Mouse (Mus musculus) retina, postnatal 1 day (tissue): ENCODE measurements around the gene 4931428F04Rik.

Source experiments
- DNase-seq: peaks from one replicate; pipeline ENCODE4 v3.0.0-alpha.2; 2012

4931428F04Rik gene

DNA sequence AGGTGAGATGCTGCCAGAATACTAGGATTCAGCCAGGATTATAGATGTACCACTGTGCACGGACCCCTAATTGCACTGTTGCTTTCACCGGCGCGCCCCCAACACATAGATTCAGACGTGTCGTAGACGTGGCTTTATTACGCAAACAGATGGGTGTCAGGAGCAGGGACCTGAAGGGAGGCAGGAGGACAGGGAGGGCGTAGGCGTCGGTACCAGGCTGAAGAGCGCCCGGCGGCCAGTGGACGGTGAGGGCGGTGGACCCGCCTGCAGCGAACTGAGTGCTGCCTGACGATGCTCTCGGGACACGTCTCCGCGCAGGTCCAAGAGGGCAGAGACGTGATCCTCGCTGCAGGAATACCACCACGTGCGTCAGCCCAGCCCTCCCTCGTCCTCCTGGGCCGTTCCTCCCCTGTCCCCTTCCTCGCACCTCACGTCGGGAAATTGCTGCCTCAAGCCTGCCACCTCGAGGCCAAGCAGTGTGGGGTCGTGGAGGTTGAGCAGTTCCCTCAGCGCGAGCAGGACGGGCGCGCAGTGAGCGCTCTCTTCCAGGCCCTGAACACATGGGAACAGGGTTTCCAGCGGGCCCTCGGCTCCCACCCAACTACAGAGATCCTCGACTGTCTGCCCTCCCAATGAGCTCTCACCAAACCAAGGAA lies at the start of gene 4931428F04Rik:
Gene 4931428F04Rik (minus strand): TSS at position 60 of the 656 bp plus-strand sequence.
- DNase-seq, result peak; percentile 82

DNA sequence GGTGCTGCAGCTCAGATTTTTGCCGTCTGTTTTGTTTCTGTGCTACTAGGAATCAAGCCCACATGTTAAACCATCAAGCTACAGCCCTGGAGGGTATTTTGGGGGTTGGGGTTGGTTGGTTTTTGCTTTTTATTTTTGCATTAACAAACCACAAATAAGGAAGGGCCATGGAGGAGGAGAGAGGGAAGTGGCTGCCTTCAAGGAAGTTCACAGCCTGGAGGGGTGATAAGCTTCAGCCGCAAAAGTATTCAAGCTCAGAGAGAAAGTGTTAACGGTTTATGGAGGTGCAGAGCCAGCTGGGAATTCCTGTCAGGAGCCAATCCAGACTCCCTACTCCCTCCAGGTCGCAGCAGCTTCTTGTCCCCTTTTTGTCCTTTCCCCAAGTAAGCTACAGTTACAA lies 49.3 kb upstream of the 4931428F04Rik start:
- no peak for DNase-seq

DNA sequence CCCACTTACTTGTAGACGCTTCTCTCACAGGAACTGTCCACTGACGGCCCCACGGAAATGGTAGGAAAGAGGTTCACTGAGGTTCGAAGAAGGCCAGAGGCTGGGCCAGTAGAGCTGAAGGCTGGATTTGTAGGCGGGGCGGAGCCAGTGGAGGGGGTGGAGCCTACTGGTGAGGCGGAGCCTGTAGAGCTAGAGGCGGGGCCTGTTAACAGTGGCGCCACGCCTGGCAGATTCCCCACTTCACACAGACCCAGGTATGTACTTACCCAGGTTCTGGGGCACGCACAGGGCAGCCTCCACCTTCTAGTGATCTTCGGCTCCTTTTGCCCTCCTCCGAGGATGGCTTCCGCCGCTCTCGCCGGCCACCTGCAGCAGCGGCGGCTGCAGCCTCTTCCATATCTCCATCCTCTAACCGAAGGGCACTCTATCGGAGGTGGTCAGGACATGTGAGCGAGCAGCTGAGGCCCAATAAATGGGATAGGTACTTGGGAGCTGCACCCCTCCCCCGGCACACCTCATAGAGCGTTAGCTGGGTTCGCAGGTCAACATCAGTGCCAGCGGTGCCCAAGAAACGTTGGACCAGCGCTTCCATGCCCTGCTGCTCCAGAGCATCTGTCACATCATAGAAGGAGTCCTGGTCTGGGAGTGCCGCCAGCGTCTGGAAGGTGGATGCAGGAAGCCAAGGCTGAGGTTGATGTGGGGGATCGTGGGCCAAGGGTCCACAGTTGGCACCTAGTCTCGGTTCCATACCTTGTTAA lies 46.9 kb upstream of the 4931428F04Rik start:
- no peak for DNase-seq

DNA sequence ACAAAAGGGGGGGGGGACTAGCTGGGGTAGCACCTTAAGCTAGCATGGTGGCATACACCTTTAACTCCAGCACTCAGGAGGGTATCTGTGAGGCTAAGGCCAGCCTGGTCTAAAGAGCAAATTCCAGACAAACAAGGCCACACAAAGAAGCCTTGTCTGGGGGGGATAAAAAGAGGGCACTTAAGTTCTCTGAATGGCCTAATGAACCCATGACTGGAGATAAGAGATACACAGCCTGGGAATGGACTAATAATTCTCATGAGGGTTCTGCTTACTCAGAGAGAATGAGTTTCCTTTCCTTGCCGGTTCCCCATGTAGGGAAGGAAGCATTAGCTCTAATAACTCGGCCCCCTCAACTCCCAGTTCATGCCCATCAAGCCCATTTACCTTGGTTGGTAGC lies 42.9 kb upstream of the 4931428F04Rik start:
- DNase-seq, result no peak

DNA sequence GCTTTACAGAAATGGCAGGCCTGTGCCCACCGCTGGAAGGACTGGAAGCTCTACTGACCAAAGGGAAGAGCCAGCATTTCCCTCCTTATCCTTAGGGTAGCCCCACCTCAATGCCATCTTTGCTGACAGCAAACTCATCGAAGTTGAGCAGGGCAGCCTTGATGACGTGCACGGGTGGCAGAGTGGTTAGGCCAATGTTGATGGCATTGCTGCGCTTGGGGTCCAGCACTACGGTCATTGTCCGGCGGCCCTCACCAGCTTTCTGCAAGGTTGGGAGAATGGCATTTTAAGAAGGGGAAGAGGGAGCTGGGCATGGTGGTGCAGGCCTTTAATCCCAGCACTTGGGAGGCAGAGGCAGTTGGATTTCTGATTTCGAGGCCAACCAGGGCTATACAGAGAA lies 42.3 kb upstream of the 4931428F04Rik start:
- no peak for DNase-seq

DNA sequence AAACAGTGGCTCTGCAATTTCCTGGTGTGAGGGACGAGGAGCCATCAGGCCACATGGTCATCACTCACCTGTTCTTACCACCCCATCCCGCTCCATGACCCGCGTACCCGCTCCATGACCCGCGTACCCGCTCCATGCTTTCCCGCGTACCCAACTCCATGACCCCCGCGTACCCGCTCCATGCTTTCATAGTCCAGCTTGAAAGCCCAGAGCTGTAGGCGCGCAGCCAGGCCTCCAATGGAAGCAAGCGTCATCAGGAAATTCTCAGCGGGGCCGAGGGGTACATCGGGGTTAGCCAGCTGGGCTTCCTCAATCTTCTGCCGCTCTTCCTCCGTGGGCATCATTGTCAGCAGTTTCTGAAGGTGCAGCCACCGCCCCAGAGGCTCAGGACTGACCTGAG lies 41.8 kb upstream of the 4931428F04Rik start:
- DNase-seq, result no peak

DNA sequence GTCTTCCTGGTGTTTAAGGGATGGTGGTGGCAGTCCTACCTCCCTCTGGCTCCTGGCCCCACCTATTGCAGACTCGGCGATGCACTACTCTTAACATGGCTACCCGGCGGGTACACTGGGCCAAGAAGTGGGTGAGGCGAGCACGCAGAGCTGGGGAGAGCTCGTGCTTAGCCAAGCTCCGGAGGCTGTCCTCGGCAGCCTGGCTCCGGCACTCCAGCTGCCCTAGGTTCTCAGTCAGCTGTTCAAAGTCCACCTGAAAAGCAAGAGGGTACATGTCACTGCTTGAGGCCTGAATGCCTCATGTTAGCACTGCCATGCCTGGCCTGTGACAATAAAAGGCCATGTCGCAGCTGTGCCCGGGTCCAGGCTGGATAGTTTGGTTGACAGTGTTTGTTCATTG lies 40.7 kb upstream of the 4931428F04Rik start:
- no peak for DNase-seq

DNA sequence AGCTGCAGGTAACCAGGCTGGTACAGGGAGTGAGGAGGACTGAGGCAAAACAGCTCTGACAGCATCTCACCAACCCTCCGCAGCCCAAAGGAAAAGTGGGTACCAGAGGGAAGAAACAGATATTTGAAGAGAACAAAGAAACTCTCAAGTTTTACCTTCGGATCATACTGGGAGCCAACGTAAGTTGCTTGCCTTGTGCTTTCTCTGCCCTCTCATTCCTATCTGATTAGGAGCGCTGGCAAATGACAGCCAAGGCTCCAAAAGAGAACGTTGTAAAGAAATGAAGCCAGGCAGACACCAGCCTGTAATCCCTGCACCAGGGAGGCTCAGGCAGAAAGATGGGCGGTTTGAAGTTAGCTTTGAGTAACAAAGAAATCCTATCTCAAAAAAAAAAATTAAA lies 37.3 kb upstream of the 4931428F04Rik start:
- no peak for DNase-seq

DNA sequence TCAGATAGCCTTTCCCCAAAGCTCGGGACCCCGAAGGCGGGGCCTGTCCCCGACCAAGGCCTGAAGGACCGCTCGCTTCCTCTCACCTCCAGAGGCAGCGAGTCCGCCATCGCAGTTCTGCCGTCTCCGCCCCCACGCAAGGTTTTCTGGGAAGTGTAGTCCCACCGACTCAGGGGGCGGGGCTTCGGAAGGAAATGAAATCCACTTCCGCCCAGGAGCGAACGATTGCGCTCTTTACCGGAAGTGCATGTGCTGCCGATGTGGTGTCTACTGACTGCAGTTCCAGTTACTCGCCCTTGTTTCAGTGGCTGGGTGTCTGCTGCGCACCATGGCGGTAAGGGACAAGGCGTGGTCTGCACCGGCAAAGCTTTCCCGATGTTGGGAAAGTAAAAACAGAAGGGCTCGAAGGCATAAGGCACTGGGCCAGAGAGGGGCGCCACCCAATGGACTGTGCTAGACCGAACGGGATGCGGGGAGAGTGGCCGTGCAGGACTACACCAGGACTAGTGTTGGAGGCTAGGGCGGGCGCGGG lies 36.5 kb upstream of the 4931428F04Rik start, which contains the start of the genes Lrrc29 and Tmem208:
Gene Lrrc29 (minus strand): TSS at position 138 of the 532 bp plus-strand sequence.
Gene Tmem208 (plus strand): TSS at position 214 of the 532 bp plus-strand sequence.
- DNase-seq, result peak; percentile 97

DNA sequence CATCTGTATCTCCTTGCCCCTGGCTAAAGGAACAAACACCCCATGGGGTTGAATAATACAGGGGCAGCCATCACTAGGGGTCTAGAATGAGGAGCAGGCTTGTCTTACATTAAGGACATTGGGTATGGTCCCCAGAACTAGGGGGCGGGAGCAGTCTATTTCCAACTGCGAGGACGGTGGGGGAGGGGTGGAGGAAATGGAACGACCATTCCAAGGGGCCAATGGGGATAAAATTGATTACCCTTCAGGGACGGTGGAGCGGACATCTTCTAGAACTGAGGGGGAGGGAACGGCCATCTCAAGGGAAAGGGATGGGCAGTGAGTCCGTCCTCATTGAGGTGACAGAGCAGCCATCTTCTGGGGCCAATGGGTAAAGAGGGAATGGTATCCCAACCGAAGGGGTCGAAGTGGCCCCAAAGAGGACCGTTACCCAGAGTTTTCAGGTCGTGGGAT lies 36.0 kb upstream of the 4931428F04Rik start:
- DNase-seq, result no peak

DNA sequence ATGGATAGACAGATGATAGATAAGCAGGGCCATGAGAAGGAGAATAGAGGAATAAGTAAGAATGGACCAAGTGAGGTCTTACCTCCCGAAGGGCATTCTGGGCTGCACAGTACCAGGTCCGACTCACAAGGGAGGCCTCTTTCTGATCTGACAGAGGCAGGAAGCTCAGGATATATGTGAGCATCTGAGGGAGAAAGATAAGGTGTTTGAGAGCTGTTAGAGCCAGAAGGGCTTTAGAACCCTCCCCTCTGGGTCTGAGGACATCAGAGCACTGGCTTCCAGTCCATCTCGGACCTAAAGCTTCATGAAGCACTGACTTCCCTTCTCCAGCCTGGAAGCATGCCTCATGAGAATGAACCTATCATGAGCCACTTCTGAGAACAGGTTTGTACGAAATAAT lies 33.5 kb upstream of the 4931428F04Rik start:
- DNase-seq, result no peak

DNA sequence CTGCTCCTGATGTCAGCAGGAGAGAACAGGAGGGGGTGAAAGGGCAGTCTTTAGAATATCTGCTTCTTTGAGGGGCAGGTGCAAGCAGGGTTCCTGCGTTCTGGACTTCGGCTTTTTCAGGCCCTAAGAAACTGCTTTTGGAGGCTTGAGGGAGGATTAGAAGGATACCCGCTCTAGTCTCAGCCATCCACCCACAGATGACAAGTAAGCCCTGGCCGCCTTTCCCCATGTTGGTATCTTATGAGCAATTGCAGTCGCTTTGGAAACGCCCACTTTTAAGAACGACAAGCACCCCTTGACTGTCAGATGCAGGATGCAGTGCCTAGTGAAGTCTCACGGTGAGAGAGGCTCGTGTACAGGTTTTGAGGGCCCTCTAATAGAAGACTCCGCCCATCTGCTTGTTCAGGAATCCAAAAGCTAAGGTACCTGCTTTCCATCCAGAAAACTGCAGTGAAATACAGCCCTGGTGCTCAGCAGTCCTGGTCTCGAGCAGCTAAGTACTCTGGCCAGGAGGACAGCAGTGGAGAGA lies 29.1 kb upstream of the 4931428F04Rik start:
- no peak for DNase-seq

DNA sequence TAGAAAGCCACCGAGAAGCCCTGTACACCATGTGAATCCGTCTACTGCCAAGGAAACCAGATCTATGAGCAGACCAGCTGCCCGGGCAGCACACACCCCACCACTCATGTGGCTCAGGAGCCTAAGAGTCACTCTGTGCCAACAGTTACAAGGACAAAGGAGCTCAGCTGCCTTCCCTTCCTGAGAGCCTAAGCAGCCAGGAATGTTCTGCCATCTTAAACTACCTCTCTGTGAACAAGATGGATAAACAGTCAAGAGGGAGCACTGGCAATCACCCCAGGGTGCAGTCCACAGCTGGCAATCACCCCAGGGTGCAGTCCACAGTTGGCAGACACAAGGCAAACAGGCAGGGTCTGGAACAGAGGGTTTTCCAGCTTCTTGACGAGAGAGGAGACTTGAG lies 28.3 kb upstream of the 4931428F04Rik start:
- no peak for DNase-seq

DNA sequence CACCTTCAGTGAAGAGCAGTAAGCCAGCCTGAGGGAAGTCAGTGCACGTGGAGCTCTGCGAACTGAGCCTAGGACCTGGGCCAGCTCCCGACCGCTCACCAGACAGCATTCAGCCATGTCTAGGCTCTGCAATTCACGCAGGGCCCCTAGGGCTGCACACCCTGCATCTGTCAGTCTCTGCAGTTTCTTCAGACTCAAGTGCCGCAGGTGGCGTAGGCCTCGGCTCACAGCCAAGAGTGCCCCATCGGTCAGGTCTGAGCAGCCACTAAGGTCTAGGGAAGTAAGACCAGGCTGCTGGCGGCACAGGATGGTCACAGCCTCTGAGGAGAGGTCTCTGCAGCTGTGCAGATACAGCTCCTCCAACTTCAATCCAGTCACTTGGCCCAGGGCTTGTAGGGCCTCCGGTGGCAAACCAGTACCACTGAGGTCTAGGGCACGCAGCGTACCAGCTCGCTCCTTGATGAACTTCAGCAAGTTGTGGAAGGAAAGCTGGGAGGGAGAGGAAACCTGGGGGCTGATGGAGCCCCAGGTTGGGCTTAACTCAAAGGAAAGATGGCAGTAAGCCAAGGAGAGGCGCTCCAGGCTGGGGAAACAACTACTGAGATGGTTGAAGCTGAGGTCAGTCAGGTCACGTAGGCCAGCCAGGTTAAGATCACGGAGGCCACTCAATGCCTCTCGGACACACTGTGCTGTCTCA lies 25.6 kb upstream of the 4931428F04Rik start:
- DNase-seq, result no peak

DNA sequence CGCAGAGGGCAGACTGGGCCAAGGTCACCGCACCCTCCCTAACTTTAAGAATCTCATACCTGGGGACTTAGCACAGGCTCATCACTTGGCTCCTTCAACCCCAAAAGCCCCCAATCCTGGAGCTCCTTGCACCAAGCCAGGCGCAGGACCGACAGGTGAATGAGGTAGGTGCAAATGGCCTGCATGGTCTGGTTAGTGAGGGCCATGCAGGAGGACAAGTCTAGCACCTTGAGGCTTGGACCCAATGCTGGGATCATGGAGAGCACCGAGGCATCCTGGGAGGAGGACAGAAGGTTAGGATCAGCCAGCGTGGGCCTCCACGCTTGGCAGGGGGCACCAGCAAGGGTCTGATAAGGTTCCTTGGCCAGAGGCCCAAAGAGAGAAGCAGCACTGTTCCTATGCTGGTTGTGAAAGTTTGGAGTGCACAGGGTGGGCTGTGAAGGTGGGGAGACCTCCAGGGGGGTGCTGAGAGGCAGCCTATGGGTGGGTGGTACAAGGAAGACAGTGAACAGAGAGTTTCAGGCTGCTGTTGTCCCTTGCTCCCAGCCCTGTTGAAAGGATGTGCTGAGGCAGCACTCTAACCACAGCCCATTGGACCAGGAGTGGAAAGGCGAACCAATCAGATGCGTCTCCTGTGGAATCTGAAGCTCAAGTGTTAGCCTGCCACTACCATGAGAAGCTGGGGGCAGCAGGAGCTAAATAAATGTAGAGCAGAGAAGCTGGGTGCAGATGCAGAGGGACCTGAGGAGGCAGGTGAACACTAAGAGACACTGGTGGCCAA lies 24.1 kb upstream of the 4931428F04Rik start:
- DNase-seq, result no peak

DNA sequence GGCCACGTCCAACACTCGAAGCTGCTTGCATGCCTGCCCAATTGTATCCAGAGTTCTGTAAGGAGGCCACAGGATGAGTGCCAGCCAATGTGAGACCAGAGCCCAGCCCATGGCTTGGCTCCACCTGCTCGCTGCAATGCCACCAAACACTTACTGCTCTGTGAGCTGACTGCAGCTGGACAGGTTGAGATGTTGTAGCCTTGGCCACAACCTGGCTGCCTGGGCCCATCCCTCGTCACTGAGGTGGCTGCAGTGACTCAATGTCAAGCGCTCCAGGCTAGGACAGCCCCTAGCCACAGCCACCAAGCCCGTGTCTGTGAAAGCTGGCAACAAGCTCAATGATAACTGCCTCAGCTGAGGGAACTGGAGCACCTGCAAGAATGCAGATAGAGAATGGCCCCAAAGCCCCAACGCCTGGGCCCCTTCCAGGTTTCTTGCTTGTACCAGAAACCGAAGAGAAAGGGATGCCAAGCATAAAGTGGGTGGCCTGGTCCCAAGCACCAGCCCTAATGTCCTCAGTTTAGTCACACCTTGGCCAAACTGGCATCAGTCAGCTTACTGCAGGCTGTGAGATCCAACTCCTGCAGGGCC lies 23.3 kb upstream of the 4931428F04Rik start:
- DNase-seq, result no peak

DNA sequence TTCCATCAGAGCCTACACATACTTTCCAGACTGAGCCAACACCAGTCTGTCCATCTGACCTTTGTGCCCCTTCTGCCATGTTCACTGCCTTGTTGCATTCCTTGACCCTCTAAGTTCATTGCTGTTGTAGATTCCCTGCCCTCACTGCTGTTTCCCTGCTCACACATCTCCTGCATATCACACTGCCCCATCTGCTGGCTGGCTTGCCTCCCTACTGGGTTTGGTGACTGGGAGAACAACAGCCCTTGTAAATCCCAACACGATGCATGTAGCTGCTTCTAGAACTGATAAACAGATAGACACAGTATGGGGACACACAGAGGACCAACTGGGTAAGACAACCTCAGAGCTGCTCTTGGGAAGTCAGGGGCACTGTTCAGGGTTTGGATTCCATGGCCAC lies 22.1 kb upstream of the 4931428F04Rik start:
- DNase-seq, result no peak

DNA sequence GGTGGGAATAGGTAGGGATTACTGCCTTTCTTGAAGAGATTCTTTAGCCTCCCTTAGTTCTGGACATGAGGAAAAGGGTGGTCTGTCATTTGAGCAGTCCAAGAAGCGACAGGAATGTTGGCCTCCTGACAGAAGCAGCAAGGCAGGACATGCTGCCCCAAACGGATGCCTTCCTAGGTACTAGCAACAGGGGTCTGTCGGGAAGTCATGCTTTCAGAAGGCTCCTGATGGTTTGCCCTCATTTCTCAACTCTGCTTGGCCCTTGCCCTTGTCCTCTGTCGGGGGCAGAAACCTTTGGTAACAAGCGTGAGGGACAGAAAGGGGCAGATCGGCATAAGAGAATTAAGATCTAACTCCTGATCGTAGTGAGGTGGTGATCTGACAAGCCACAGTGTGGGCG lies 20.5 kb upstream of the 4931428F04Rik start:
- DNase-seq, result no peak

DNA sequence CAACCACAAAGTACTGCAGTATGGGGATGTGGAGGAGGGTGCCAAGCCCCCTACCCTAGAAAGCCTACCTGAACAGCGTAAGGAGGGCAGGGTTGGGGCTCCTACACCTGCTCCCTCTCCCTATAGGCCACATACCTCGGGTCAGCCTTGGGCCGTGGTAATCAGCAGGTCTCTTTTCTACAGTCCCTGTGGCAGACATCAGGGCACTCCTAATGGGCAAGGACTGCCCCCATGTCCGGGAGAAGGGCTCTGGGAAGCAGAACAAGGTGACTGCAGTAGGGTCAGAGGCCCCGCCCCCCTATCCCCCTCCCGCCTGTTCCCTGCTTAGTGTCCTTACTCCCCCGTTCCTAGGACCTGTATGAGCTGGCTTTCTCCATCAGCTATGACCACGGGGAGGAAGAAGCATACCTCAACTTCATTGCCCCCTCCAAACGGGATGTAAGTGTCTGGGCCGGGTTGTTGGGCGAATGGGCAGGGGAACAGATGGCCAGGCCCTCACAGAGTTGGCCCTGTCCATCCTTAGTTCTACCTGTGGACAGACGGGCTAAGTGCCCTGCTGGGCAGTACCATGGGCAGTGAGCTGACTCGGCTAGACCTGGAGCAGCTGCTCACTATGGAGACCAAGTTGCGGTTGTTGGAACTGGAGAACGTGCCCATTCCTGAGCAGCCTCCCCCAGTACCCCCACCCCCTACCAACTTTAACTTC lies 19.6 kb upstream of the 4931428F04Rik start:
- DNase-seq, result no peak

DNA sequence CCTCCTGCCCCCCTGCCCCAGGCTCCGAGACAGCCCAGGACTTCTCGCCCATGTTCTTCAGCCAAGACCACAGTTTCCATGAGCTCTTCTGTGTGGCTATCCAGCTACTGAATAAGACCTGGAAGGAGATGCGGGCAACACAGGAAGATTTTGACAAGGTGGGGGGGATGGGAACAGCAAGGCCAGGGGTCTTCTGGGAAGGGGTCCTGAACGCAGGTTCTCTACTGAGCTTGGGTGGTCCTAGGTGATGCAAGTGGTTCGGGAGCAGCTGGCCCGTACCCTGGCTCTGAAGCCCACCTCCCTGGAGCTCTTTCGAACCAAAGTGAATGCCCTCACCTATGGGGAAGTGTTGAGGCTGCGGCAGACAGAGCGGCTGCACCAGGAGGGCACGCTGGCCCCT lies 18.8 kb upstream of the 4931428F04Rik start:
- DNase-seq, result no peak

DNA sequence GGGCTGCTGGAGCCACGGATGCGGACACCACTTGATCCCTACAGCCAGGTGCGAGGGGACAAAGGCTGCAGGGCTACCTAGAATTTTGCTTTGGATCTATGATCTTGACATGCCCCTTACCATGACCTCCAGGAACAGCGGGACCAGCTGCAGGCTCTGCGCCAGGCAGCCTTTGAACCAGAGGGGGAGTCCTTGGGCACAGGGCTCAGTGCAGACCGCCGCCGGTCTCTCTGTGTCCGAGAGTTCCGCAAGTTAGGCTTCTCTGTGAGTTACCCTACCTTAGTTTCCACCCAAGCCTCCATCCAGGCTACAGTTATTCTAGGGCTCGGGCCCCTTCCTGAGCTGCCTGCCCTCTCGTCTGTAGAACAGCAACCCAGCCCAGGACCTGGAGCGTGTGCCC lies 18.0 kb upstream of the 4931428F04Rik start:
- no peak for DNase-seq
